Mouse (Mus musculus): ENCODE data around the gene Selenoi. TPM values are rescaled to one million over a fixed set of nuclear protein-coding genes. Genes with fewer than 3 reads are reported as not detected.
"Not testable (repeated sequence)": the region's sequence is repeated elsewhere in the genome, so short reads cannot be mapped to it uniquely, and the experiment has no call there.

The Selenoi gene
- total RNA-seq (2015) (16.1 and 17.2 TPM in 2 replicates), total RNA-seq (2017) (29.2 and 37.1 TPM in 2 replicates)

- ATAC-seq (ENCODE audit: poor library complexity, severe bottlenecking), result peak; percentile 98
Observed at GRCm38 (mm10) chr5:30232271-30232971, at the start of gene Selenoi. Gene Selenoi (plus strand): TSS chr5:30232581.

- ATAC-seq (ENCODE audit: poor library complexity, severe bottlenecking), result no peak
Observed at GRCm38 (mm10) chr5:30187687-30188485, 44.5 kb upstream of the Selenoi start.

GRCm38 (mm10) chr5:30192452-30192851, 39.9 kb upstream of the Selenoi start:
- ATAC-seq (ENCODE audit: poor library complexity, severe bottlenecking), result no peak

- ATAC-seq (ENCODE audit: poor library complexity, severe bottlenecking), result no peak
Observed at GRCm38 (mm10) chr5:30195340-30195739, 37.0 kb upstream of the Selenoi start.

- 0 out of 2 replicates have a peak, but pooled peaks have one; percentile 47 for ATAC-seq (ENCODE audit: poor library complexity, severe bottlenecking)
Observed at GRCm38 (mm10) chr5:30198257-30198656, 34.1 kb upstream of the Selenoi start.

GRCm38 (mm10) chr5:30201521-30201920, 30.9 kb upstream of the Selenoi start:
- ATAC-seq (ENCODE audit: poor library complexity, severe bottlenecking), result no peak

GRCm38 (mm10) chr5:30202221-30202620, 30.2 kb upstream of the Selenoi start:
- peak; percentile 35; the same call in 1 of the 2 replicates for ATAC-seq (ENCODE audit: poor library complexity, severe bottlenecking)

- ATAC-seq (ENCODE audit: poor library complexity, severe bottlenecking), result no peak
Observed at GRCm38 (mm10) chr5:30203216-30203885, 29.0 kb upstream of the Selenoi start.

- ATAC-seq (ENCODE audit: poor library complexity, severe bottlenecking), result no peak
Observed at GRCm38 (mm10) chr5:30204441-30204840, 27.9 kb upstream of the Selenoi start.

- no peak for ATAC-seq (ENCODE audit: poor library complexity, severe bottlenecking)
Observed at GRCm38 (mm10) chr5:30205034-30205433, 27.3 kb upstream of the Selenoi start.

- ATAC-seq (ENCODE audit: poor library complexity, severe bottlenecking), result no peak
Observed at GRCm38 (mm10) chr5:30205493-30205892, 26.9 kb upstream of the Selenoi start, which contains the start of gene Adgrf3. Gene Adgrf3 (minus strand): TSS chr5:30205722.

- peak; percentile 73 for ATAC-seq (ENCODE audit: poor library complexity, severe bottlenecking)
Observed at GRCm38 (mm10) chr5:30207276-30207675, 25.1 kb upstream of the Selenoi start.

GRCm38 (mm10) chr5:30210758-30211157, 21.6 kb upstream of the Selenoi start:
- ATAC-seq (ENCODE audit: poor library complexity, severe bottlenecking), result not testable (repeated sequence)

GRCm38 (mm10) chr5:30214889-30215288, 17.5 kb upstream of the Selenoi start:
- peak; percentile 51; the same call in 1 of the 2 replicates for ATAC-seq (ENCODE audit: poor library complexity, severe bottlenecking)

GRCm38 (mm10) chr5:30215970-30216369, 16.4 kb upstream of the Selenoi start:
- 0 out of 2 replicates have a peak, but pooled peaks have one; percentile 15 for ATAC-seq (ENCODE audit: poor library complexity, severe bottlenecking)

- ATAC-seq (ENCODE audit: poor library complexity, severe bottlenecking), result no peak
Observed at GRCm38 (mm10) chr5:30219715-30220114, 12.7 kb upstream of the Selenoi start.

GRCm38 (mm10) chr5:30220666-30221065, 11.7 kb upstream of the Selenoi start:
- no peak for ATAC-seq (ENCODE audit: poor library complexity, severe bottlenecking)

- no peak for ATAC-seq (ENCODE audit: poor library complexity, severe bottlenecking)
Observed at GRCm38 (mm10) chr5:30222681-30223080, 9.7 kb upstream of the Selenoi start.

- no peak for ATAC-seq (ENCODE audit: poor library complexity, severe bottlenecking)
Observed at GRCm38 (mm10) chr5:30230901-30231300, 1.5 kb upstream of the Selenoi start.

GRCm38 (mm10) chr5:30231891-30232270, 500 bp upstream of the Selenoi start:
- ATAC-seq (ENCODE audit: poor library complexity, severe bottlenecking), result no peak

- ATAC-seq (ENCODE audit: poor library complexity, severe bottlenecking), result no peak
Observed at GRCm38 (mm10) chr5:30233042-30233441, 661 bp downstream of the Selenoi start.

Measured in megakaryocyte, adult 5-6 weeks (primary cell).